Mouse (Mus musculus): ENCODE measurements around the gene Olfr574. TPM values are rescaled to one million over a fixed set of nuclear protein-coding genes. Genes with fewer than 3 reads are reported as not detected.

The Olfr574 gene
- polyA plus RNA-seq (2015; fragmentation: Illumina TruSeq; extraction: RNeasy Lipid Tissue Mini Kit (QIAGEN cat#74804); ENCODE audit: insufficient read depth, low read depth, low replicate concordance): not detected

DNA sequence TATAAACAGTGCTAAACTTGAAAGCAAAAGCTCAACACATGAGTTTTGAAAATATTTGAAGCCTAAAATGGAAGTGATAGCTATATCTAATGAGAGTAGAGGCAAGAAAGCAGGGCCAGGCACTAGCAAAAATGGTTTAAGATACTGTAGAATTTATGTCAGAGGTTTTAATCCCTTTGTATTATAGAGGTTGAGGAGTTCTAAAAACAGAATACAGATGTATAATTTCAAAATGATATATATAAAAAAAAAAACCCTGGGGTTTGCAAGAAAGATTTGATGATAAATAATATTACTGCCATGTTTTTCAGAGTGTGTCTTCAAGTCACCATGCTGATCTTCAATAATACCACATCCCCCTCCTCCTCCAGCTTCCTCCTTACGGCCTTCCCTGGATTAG lies at the start of gene Olfr574:
Gene Olfr574 (plus strand): TSS at position 301 of the 400 bp plus-strand sequence.

DNA sequence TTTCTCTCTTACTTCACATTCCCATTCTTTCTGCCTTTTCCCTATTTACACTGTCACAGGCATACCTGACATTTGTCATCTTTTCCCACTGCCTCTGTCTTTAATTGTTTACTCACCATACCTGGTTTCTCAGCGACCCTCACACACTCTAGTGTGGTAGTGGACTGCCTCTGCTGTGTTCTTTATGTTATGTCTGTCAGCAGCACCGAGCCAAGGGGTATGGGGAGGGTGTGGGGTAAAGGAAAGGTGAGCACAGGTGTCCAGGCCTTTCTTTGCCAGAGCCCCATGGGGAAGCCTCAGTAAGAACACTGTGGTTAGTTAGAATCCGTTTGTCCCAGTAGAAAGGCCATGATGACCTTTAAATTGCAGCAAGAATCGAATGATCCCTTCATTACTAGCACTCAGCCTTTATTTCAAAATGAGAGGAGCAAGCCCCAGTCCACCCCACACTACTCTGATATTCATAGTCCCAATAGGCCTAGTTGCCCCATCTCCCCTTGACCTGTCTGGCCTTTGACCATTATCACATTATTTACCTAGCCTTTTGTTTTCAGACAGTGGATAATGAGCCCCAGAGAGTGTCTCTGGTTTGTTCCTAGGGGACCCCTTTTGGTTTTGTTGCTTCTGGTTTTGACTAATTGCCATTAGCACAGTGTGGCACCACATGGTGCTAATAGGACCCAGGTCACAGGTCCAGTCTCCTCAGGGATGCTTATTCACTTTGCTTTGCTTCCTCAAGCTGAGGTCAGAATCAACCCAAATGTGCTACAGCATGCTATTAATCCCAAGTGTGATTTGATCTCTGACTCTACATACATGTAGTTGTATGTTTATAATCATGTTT lies 31.0 kb upstream of the Olfr574 start, which contains the start of gene Olfr571:
Gene Olfr571 (minus strand): TSS at position 505 of the 844 bp plus-strand sequence.

GRCm38 (mm10) chr7:102924109-102924508 lies 24.2 kb upstream of the Olfr574 start, which contains the start of gene Olfr572:
Gene Olfr572 (plus strand): TSS chr7:102924409.

DNA sequence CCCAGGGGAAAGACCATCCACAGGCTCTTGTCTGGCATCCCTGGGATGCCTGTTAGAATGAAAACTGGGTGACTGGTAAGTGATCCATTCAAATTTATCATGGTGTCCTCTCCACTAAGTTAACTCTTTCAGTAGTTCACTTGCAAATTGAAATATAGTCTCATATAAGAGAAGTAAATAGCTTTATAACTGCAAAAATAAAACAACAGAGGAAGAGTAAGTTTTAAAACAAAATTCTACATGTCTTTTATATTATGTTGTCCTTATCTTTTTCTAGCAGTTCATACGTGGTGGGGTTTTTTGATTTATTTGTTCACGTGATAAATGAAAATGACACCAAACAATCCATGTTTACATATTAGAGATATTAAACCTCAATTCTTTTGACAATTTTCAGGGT lies 5.8 kb upstream of the Olfr574 start, which contains the start of gene Olfr573-ps1:
Gene Olfr573-ps1 (minus strand): TSS at position 101 of the 400 bp plus-strand sequence.

GRCm38 (mm10) chr7:102958593-102958992 lies 10.3 kb downstream of the Olfr574 start, which contains the start of gene Olfr575:
Gene Olfr575 (minus strand): TSS chr7:102958775.

GRCm38 (mm10) chr7:102962360-102962759 lies 14.1 kb downstream of the Olfr574 start, which contains the start of gene Olfr576:
Gene Olfr576 (plus strand): TSS chr7:102962660.

GRCm38 (mm10) chr7:102975843-102976242 lies 27.6 kb downstream of the Olfr574 start, which contains the start of gene Olfr577:
Gene Olfr577 (minus strand): TSS chr7:102975943.

DNA sequence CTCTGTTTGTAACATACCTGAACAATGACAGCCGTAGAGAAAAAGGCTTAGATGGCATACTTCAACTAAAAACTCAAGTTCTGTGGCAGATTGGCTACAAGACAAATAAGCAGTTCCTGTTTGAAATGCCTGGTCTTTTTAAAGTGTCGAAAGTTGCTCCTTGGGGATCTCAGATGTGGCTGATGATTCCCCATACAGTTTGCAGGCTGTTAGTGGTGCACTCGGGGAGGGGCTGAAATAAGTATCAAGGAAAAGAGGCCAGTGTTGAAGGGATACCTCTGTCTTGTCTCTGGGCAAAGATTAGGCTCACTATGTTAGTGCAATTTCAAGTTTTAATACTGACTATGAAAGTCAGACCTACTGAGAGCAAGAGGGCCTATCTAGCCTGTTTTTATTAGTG lies 41.0 kb downstream of the Olfr574 start, which contains the start of gene Olfr578:
Gene Olfr578 (minus strand): TSS at position 101 of the 400 bp plus-strand sequence.

Other genes starting within 250 kb of the Olfr574 start
- gene Olfr558, start 246.3 kb upstream of the Olfr574 start, polyA plus RNA-seq (2015; fragmentation: Illumina TruSeq; extraction: RNeasy Lipid Tissue Mini Kit (QIAGEN cat#74804); ENCODE audit: insufficient read depth, low read depth, low replicate concordance): 0.44 TPM
- gene Olfr33, start 229.4 kb upstream of the Olfr574 start, polyA plus RNA-seq (2015; fragmentation: Illumina TruSeq; extraction: RNeasy Lipid Tissue Mini Kit (QIAGEN cat#74804); ENCODE audit: insufficient read depth, low read depth, low replicate concordance): not detected
- not detected for gene Olfr559, start 221.0 kb upstream of the Olfr574 start, polyA plus RNA-seq (2015; fragmentation: Illumina TruSeq; extraction: RNeasy Lipid Tissue Mini Kit (QIAGEN cat#74804); ENCODE audit: insufficient read depth, low read depth, low replicate concordance)
- gene Olfr560, start 189.1 kb upstream of the Olfr574 start, polyA plus RNA-seq (2015; fragmentation: Illumina TruSeq; extraction: RNeasy Lipid Tissue Mini Kit (QIAGEN cat#74804); ENCODE audit: insufficient read depth, low read depth, low replicate concordance): not detected
- 2.1 TPM for gene Olfr78, start 189.0 kb upstream of the Olfr574 start, polyA plus RNA-seq (2015; fragmentation: Illumina TruSeq; extraction: RNeasy Lipid Tissue Mini Kit (QIAGEN cat#74804); ENCODE audit: insufficient read depth, low read depth, low replicate concordance)
- not detected for gene Olfr561, start 177.2 kb upstream of the Olfr574 start, polyA plus RNA-seq (2015; fragmentation: Illumina TruSeq; extraction: RNeasy Lipid Tissue Mini Kit (QIAGEN cat#74804); ENCODE audit: insufficient read depth, low read depth, low replicate concordance)
- not detected for gene Olfr564, start 145.0 kb upstream of the Olfr574 start, polyA plus RNA-seq (2015; fragmentation: Illumina TruSeq; extraction: RNeasy Lipid Tissue Mini Kit (QIAGEN cat#74804); ENCODE audit: insufficient read depth, low read depth, low replicate concordance)
- not detected for gene Olfr566, start 89.7 kb upstream of the Olfr574 start, polyA plus RNA-seq (2015; fragmentation: Illumina TruSeq; extraction: RNeasy Lipid Tissue Mini Kit (QIAGEN cat#74804); ENCODE audit: insufficient read depth, low read depth, low replicate concordance)
- not detected for gene Olfr568, start 71.3 kb upstream of the Olfr574 start, polyA plus RNA-seq (2015; fragmentation: Illumina TruSeq; extraction: RNeasy Lipid Tissue Mini Kit (QIAGEN cat#74804); ENCODE audit: insufficient read depth, low read depth, low replicate concordance)
- not detected for gene Olfr569, start 57.6 kb upstream of the Olfr574 start, polyA plus RNA-seq (2015; fragmentation: Illumina TruSeq; extraction: RNeasy Lipid Tissue Mini Kit (QIAGEN cat#74804); ENCODE audit: insufficient read depth, low read depth, low replicate concordance)
- not detected for gene Olfr570, start 53.9 kb upstream of the Olfr574 start, polyA plus RNA-seq (2015; fragmentation: Illumina TruSeq; extraction: RNeasy Lipid Tissue Mini Kit (QIAGEN cat#74804); ENCODE audit: insufficient read depth, low read depth, low replicate concordance)
- gene Olfr571, start 30.9 kb upstream of the Olfr574 start, polyA plus RNA-seq (2015; fragmentation: Illumina TruSeq; extraction: RNeasy Lipid Tissue Mini Kit (QIAGEN cat#74804); ENCODE audit: insufficient read depth, low read depth, low replicate concordance): not detected
- not detected for gene Olfr572, start 24.1 kb upstream of the Olfr574 start, polyA plus RNA-seq (2015; fragmentation: Illumina TruSeq; extraction: RNeasy Lipid Tissue Mini Kit (QIAGEN cat#74804); ENCODE audit: insufficient read depth, low read depth, low replicate concordance)
- not detected for gene Olfr573-ps1, start 5.9 kb upstream of the Olfr574 start, polyA plus RNA-seq (2015; fragmentation: Illumina TruSeq; extraction: RNeasy Lipid Tissue Mini Kit (QIAGEN cat#74804); ENCODE audit: insufficient read depth, low read depth, low replicate concordance)
- gene Olfr575, start 10.3 kb downstream of the Olfr574 start, polyA plus RNA-seq (2015; fragmentation: Illumina TruSeq; extraction: RNeasy Lipid Tissue Mini Kit (QIAGEN cat#74804); ENCODE audit: insufficient read depth, low read depth, low replicate concordance): not detected
- gene Olfr576, start 14.2 kb downstream of the Olfr574 start, polyA plus RNA-seq (2015; fragmentation: Illumina TruSeq; extraction: RNeasy Lipid Tissue Mini Kit (QIAGEN cat#74804); ENCODE audit: insufficient read depth, low read depth, low replicate concordance): not detected
- gene Olfr577, start 27.5 kb downstream of the Olfr574 start, polyA plus RNA-seq (2015; fragmentation: Illumina TruSeq; extraction: RNeasy Lipid Tissue Mini Kit (QIAGEN cat#74804); ENCODE audit: insufficient read depth, low read depth, low replicate concordance): not detected
- not detected for gene Olfr578, start 40.9 kb downstream of the Olfr574 start, polyA plus RNA-seq (2015; fragmentation: Illumina TruSeq; extraction: RNeasy Lipid Tissue Mini Kit (QIAGEN cat#74804); ENCODE audit: insufficient read depth, low read depth, low replicate concordance)
- not detected for gene Olfr582, start 89.6 kb downstream of the Olfr574 start, polyA plus RNA-seq (2015; fragmentation: Illumina TruSeq; extraction: RNeasy Lipid Tissue Mini Kit (QIAGEN cat#74804); ENCODE audit: insufficient read depth, low read depth, low replicate concordance)
- gene Olfr583, start 102.8 kb downstream of the Olfr574 start, polyA plus RNA-seq (2015; fragmentation: Illumina TruSeq; extraction: RNeasy Lipid Tissue Mini Kit (QIAGEN cat#74804); ENCODE audit: insufficient read depth, low read depth, low replicate concordance): not detected
- not detected for gene Olfr584, start 133.4 kb downstream of the Olfr574 start, polyA plus RNA-seq (2015; fragmentation: Illumina TruSeq; extraction: RNeasy Lipid Tissue Mini Kit (QIAGEN cat#74804); ENCODE audit: insufficient read depth, low read depth, low replicate concordance)
- not detected for gene Olfr585, start 149.3 kb downstream of the Olfr574 start, polyA plus RNA-seq (2015; fragmentation: Illumina TruSeq; extraction: RNeasy Lipid Tissue Mini Kit (QIAGEN cat#74804); ENCODE audit: insufficient read depth, low read depth, low replicate concordance)
- gene Olfr586, start 177.2 kb downstream of the Olfr574 start, polyA plus RNA-seq (2015; fragmentation: Illumina TruSeq; extraction: RNeasy Lipid Tissue Mini Kit (QIAGEN cat#74804); ENCODE audit: insufficient read depth, low read depth, low replicate concordance): not detected
- gene Olfr588-ps1, start 192.4 kb downstream of the Olfr574 start, polyA plus RNA-seq (2015; fragmentation: Illumina TruSeq; extraction: RNeasy Lipid Tissue Mini Kit (QIAGEN cat#74804); ENCODE audit: insufficient read depth, low read depth, low replicate concordance): not detected
- gene Olfr589, start 207.9 kb downstream of the Olfr574 start, polyA plus RNA-seq (2015; fragmentation: Illumina TruSeq; extraction: RNeasy Lipid Tissue Mini Kit (QIAGEN cat#74804); ENCODE audit: insufficient read depth, low read depth, low replicate concordance): not detected
- gene Olfr591, start 229.9 kb downstream of the Olfr574 start, polyA plus RNA-seq (2015; fragmentation: Illumina TruSeq; extraction: RNeasy Lipid Tissue Mini Kit (QIAGEN cat#74804); ENCODE audit: insufficient read depth, low read depth, low replicate concordance): not detected
- not detected for gene Olfr592, start 236.3 kb downstream of the Olfr574 start, polyA plus RNA-seq (2015; fragmentation: Illumina TruSeq; extraction: RNeasy Lipid Tissue Mini Kit (QIAGEN cat#74804); ENCODE audit: insufficient read depth, low read depth, low replicate concordance)